Mouse (Mus musculus): ENCODE data around the gene Chd1l.

DNA sequence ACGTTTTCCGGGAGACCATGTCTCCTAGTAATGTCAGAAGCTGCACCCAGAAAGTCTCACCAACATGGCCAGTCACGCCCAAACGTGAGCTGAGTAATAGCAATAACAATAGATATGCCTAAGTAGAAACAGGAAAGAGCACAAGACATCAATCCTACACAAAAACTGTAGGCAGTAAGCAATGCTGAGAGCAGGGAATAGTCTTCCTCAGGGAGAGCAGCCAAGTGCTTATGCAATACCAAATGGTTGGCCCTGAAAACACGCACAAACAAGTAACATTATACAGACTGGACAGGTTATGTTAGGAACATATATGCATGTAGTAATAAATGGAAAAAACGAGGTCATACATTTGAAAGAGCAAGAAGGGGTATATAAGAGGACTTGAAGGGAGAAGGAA, 39.5 kb upstream of the Chd1l start:
- TF ChIP-seq CTCF (IDR thresholded peaks at IDR 0.05; ENCODE audit: control insufficient read depth, insufficient read depth, insufficient replicate concordance, low read depth, low read length) (no peak), POLR2A (IDR thresholded peaks at IDR 0.05; ENCODE audit: control insufficient read depth, low read depth, low read length) (no peak)

Data from testis, adult 2 months (tissue).